Mouse (Mus musculus): ENCODE data around the gene Gsn.

The Gsn gene

DNA sequence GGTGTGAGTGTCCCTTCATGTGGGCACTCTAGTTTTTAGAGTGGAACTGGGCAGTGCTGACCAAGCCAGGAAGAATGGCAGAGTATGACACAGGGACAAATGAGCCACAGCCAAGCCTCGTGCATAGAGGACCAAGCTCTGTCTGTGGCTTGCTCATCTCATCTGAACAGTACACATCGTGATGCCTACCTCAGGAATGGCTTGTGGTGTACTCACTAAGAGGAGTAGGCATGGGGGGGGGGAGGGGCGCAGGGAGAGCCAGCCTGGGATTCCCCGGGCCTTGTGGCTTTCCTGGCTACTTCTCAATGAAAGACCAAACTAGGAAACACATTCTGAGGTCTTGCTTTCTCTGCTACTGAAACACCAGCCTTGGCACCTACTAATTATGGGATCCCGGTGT, 1.2 kb upstream of the Gsn start:
- no peak for DNase-seq

DNA sequence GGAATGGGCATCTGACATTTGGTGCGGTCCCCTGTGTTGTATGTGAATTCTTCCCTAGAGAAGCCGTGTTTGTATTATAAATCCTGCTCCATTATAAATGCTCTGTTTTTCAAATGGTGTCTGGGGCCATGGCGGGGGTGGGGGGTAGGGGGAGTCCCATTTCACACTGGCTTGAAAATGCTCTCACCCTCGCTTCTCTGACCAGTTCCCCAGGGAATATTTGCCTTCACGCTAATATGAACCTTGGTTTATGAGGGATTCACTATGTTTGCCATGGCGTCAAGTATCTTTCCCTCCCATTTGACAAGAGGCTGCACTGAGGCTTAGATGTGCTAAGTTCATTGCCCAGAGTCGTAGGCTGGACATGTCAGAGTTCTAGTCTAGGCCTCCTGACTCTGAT, 718 bp upstream of the Gsn start:
- no peak for DNase-seq

- no peak for DNase-seq
Observed at GRCm38 (mm10) chr2:35256932-35257331, 752 bp downstream of the Gsn start.

DNA sequence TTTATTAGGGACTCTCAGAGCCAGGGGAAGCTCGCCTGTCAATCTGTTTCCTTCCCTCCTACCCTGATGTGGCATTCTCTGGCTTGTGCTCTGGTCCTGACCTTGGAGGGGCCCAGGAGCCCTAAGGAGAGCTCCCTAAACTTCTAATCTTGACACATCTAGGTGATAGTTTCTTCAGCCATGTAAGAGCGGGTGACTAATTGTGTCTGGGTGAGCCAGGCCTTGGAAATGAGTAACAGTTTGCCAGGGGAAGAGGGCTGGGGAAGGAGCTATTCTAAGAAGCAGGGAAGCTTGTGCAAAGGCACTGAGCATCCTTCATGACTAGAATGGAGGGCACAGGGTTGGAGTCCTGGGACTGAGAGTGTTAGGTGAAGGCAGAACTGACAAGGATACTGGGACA, 1.7 kb downstream of the Gsn start:
- DNase-seq, result no peak

- DNase-seq, result no peak
Observed at GRCm38 (mm10) chr2:35258590-35258989, 2.4 kb downstream of the Gsn start.

GRCm38 (mm10) chr2:35259338-35260080, 3.3 kb downstream of the Gsn start:
- no peak for DNase-seq

GRCm38 (mm10) chr2:35260291-35260690, 4.1 kb downstream of the Gsn start:
- DNase-seq, result no peak

DNA sequence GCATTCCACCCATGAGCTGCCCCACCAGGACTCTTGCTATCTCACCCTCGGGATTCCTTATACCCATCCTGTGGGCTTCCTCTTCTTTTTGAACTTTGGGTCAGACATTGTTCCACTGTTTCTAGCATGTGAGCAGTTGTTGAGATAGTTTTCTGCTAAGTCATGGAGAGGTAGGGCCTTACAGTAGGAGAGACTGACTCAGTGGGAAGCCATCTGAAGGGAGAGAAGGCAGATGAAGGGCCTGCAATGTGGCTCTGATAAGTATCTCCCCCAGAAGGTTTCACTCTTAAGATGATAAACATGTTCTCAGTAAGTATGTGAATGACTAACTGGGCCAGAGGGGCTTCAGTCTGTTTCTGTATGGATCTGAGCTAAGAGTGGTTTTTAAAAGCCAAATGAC, 7.9 kb downstream of the Gsn start:
- no peak for DNase-seq

GRCm38 (mm10) chr2:35265296-35265695, 9.1 kb downstream of the Gsn start:
- DNase-seq, result peak; percentile 69

- DNase-seq, result no peak
Observed at GRCm38 (mm10) chr2:35265775-35266174, 9.6 kb downstream of the Gsn start.

DNA sequence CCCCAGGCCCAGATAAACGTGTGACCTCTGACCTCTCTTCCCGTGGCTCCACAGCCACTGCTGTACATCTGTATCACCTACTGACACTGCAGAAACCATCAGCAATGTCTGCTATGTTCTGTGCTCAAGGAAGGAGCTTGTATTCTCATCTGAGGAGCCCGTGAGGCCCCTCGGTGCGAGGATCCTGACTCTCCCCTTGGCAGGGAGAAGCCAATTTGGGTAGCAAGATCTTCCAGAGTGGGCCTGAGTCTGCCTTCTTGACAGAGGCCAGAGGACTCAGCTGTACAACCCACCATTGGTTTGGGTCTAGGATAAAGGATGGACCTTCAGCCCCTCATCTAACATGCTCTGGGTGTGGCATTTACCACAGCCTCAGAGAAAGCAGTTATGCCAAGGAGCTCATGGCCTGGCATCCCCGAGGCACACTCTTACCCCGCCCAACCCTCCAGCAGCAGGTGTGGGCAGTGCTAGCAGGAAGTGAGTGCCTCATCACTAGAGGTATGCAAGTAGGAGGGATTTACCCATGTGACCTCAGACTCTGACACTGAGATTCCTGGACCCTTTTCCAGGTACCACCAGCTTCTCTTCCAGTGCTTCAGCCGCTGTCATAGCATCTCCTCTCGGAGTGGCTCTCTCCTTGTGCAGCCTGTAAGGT, 10.2 kb downstream of the Gsn start:
- DNase-seq, result no peak

GRCm38 (mm10) chr2:35267156-35267875, 11.1 kb downstream of the Gsn start:
- DNase-seq, result peak; percentile 71

- no peak for DNase-seq
Observed at GRCm38 (mm10) chr2:35267876-35268566, 11.8 kb downstream of the Gsn start.

- DNase-seq, result no peak
Observed at GRCm38 (mm10) chr2:35269136-35269535, 13.0 kb downstream of the Gsn start.

GRCm38 (mm10) chr2:35269716-35270260, 13.6 kb downstream of the Gsn start:
- peak; percentile 66 for DNase-seq

DNA sequence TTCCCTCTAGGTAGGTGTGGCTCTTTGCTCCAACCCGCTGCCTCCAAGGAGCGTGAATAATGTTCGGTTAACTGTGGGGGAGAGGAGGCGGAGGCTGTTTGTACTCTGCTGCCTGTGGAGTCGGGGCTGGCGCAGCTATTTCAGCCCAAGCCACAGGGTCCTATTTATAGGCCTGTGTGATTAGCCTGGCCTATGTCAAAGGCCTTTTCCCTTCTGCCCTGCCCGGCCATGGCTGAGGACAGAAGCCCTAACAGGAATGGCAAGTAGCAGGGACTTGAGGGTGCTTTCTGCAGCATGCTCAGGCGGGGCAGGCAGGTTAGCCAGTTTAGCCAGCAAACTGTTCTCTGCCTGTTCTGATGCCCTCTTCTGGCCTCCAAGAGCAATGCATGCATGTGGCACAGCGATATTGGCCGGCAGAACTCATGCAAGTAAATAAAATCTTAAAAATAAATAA, 14.4 kb downstream of the Gsn start:
- peak; percentile 79 for DNase-seq

- DNase-seq, result no peak
Observed at GRCm38 (mm10) chr2:35271817-35272216, 15.6 kb downstream of the Gsn start.

DNA sequence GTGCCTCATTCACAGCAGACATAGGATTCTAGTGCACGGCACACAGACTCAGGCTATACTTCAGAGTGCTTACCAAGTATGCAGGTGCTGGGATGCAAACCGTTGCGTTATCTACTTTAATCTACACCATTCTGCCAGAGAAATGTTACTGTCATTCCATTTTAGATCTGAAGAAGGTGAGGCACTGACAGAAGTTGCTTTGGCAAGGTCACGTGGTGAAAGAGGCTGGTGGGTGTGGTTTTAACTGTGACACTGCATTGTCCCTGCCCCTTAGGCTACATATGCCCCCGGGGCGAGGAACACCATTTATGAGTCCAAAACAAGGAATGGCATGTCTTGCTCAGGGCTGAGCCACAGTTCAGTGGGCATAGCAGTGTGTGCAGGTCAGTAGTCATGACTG, 16.7 kb downstream of the Gsn start:
- DNase-seq, result no peak

GRCm38 (mm10) chr2:35273536-35273935, 17.4 kb downstream of the Gsn start:
- DNase-seq, result peak; percentile 71

- DNase-seq, result no peak
Observed at GRCm38 (mm10) chr2:35277686-35278085, 21.5 kb downstream of the Gsn start.

GRCm38 (mm10) chr2:35278371-35279210, 22.4 kb downstream of the Gsn start:
- DNase-seq, result no peak

DNA sequence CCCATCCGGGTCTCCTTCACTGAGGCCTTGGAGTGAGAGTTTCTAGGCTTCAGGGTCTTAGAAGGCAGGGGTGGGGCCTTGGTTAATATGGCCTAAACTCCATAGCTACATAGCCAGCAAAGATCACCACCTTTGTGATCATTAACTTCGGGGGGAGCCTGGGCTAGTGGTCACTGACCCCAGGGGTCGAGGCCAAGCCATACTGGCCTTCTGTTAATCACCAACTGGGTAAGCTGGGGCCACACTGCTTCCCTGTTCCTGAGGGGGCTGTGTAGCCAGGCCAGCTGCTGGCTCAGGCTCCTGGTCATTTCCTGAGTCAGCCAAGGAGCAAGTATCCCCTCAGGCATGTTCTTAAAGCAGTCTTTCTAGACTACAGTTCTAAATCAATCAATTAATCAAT, 23.8 kb downstream of the Gsn start:
- peak; percentile 58 for DNase-seq
